Mouse (Mus musculus): ENCODE measurements at regions not wholly inside any gene's neighbourhood (a gene's known extent, or its start where the extent isn't known, plus 50 kb on each side); places are given as distances from the start of the nearest gene placed in this dataset.

DNA sequence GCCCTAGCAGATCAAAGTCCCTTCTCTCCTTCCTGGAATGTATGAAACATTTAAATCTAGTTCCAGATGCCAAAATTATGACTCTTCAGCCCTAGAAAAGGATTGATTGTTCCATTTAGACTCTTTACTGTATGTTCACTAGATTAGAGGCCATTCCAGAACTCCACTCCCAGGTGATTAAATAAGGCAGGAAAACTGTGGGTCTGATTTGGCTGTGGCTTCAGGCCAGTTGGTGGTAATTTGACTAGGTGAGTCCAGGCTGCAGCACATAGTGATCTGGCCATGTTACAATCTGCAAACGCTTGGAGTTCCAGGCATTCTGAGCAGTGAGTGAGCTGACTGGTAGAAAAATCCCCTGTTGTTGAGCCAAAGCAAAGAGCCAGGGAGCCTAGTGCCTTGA, 875.0 kb upstream of the A1bg start:
- Histone ChIP-seq H3K27me3 (ENCODE audit: control insufficient read depth, insufficient read depth, low read length) (no peaks in the 10 kb centered on the region), H3K4me1 (replicated peaks; ENCODE audit: control insufficient read depth in 2 of 2, insufficient read depth in 2 of 2, low read length in 1 of 2) (no peaks in the 10 kb centered on the region), H3K4me3 (ENCODE audit: insufficient read depth in 1 of 2, low read depth in 2 of 2, low read length in 2 of 2) (no peak overlapping the region), H3K9ac (replicated peaks) (no peak overlapping the region), H3K4me2 (ENCODE audit: low read depth) (no peak overlapping the region), H3K9me3 (ENCODE audit: control insufficient read depth, low read length) (no peaks in the 10 kb centered on the region), H3K27ac (no peak overlapping the region), H3K36me3 (replicated peaks; ENCODE audit: control insufficient read depth, insufficient read depth, low read depth) (no peaks in the 10 kb centered on the region)
- ATAC-seq (ENCODE audit: insufficient read depth) (no peak), DNase-seq (ENCODE audit: low read depth in 3 of 3, low spot score in 3 of 3) (no peak)
- WGBS (ENCODE audit: insufficient replicate concordance), result 61% methylated on average over 1 of the region's 1 CpGs
- TF ChIP-seq EP300 (IDR thresholded peaks at IDR 0.05; ENCODE audit: low read depth), result no peak
- TF ChIP-seq CTCF (IDR thresholded peaks at IDR 0.05; ENCODE audit: low read depth), result no peak

DNA sequence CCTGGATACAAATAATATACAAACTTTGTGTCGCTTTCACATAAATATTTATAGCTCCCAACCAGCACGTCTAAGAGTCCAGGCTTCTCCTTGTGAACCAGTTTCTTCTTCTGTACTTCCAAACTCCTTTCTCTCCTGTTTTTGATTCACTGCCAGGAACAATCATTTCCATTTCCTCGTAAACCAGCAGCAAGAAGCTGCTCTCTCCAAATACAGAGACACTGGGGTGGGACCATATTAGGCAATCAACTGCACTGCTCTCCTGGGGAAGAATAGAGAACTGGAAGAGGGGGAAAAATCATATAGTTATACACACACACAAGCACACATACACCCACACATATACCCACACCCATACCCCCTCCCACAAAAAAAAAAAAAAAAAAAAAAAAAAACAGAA, 871.7 kb upstream of the A1bg start:
- TF ChIP-seq CTCF (IDR thresholded peaks at IDR 0.05; ENCODE audit: low read depth), result no peak
- no peak for TF ChIP-seq EP300 (IDR thresholded peaks at IDR 0.05; ENCODE audit: low read depth)
- Histone ChIP-seq H3K4me3 (ENCODE audit: insufficient read depth in 1 of 2, low read depth in 2 of 2, low read length in 2 of 2) (no peak overlapping the region), H3K36me3 (replicated peaks; ENCODE audit: control insufficient read depth, insufficient read depth, low read depth) (no peaks in the 10 kb centered on the region), H3K27ac (no peak overlapping the region), H3K9me3 (ENCODE audit: control insufficient read depth, low read length) (no peaks in the 10 kb centered on the region), H3K4me2 (ENCODE audit: low read depth) (no peak overlapping the region), H3K27me3 (ENCODE audit: control insufficient read depth, insufficient read depth, low read length) (no peaks in the 10 kb centered on the region), H3K9ac (replicated peaks) (no peak overlapping the region), H3K4me1 (replicated peaks; ENCODE audit: control insufficient read depth in 2 of 2, insufficient read depth in 2 of 2, low read length in 1 of 2) (no peaks in the 10 kb centered on the region)
- DNase-seq (ENCODE audit: low read depth in 3 of 3, low spot score in 3 of 3) (no peak), ATAC-seq (ENCODE audit: insufficient read depth) (no peak)
- WGBS (ENCODE audit: insufficient replicate concordance), result 57% methylated on average over 3 of the region's 3 CpGs

- TF ChIP-seq CTCF (IDR thresholded peaks at IDR 0.05; ENCODE audit: low read depth), result no peak
- no peak for TF ChIP-seq EP300 (IDR thresholded peaks at IDR 0.05; ENCODE audit: low read depth)
- no peak for ATAC-seq (ENCODE audit: insufficient read depth)
- Histone ChIP-seq H3K4me2 (ENCODE audit: low read depth) (no peak overlapping the region), H3K9ac (replicated peaks) (no peak overlapping the region), H3K27ac (no peak overlapping the region), H3K9me3 (ENCODE audit: control insufficient read depth, low read length) (no peaks in the 10 kb centered on the region), H3K27me3 (ENCODE audit: control insufficient read depth, insufficient read depth, low read length) (no peaks in the 10 kb centered on the region), H3K4me1 (replicated peaks; ENCODE audit: control insufficient read depth in 2 of 2, insufficient read depth in 2 of 2, low read length in 1 of 2) (no peaks in the 10 kb centered on the region), H3K4me3 (ENCODE audit: insufficient read depth in 1 of 2, low read depth in 2 of 2, low read length in 2 of 2) (no peak overlapping the region), H3K36me3 (replicated peaks; ENCODE audit: control insufficient read depth, insufficient read depth, low read depth) (no peaks in the 10 kb centered on the region)
- DNase-seq (ENCODE audit: low read depth in 3 of 3, low spot score in 3 of 3), result no peak
- 35% methylated on average over 7 of the region's 7 CpGs for WGBS (ENCODE audit: insufficient replicate concordance)
Observed at GRCm38 (mm10) chr15:61789847-61790562, 867.2 kb upstream of the A1bg start.

DNA sequence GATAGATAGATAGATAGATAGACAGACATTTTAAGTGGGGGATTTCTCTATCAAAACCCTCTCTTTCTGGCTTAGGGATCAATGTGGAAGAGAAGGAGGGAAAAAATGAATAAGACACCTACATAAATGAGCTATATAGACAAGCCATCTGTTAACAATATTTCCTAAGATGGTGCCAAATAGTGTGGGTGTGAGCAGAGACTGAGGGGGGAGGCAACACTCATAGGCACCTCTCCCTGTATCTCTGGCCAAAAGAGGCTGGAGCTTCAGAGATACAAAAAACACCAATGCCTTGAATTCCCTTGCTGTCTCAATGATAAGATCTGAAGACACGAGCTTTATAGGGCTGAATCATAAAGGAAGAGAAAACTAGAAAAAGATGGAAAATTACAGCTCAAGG, 864.2 kb upstream of the A1bg start:
- H3K36me3 ChIP-seq (replicated peaks; ENCODE audit: control insufficient read depth, insufficient read depth, low read depth), result no peaks in the 10 kb centered on the region
- H3K4me3 ChIP-seq (ENCODE audit: insufficient read depth in 1 of 2, low read depth in 2 of 2, low read length in 2 of 2), result no peak overlapping the region
- no peaks in the 10 kb centered on the region for H3K4me1 ChIP-seq (replicated peaks; ENCODE audit: control insufficient read depth in 2 of 2, insufficient read depth in 2 of 2, low read length in 1 of 2)
- H3K4me2 ChIP-seq (ENCODE audit: low read depth), result no peak overlapping the region
- DNase-seq (ENCODE audit: low read depth in 3 of 3, low spot score in 3 of 3), result no peak
- WGBS (ENCODE audit: insufficient replicate concordance), result 44% methylated on average over 1 of the region's 1 CpGs
- ATAC-seq (ENCODE audit: insufficient read depth), result no peak
- no peaks in the 10 kb centered on the region for H3K27me3 ChIP-seq (ENCODE audit: control insufficient read depth, insufficient read depth, low read length)
- no peak for TF ChIP-seq EP300 (IDR thresholded peaks at IDR 0.05; ENCODE audit: low read depth)
- no peak for TF ChIP-seq CTCF (IDR thresholded peaks at IDR 0.05; ENCODE audit: low read depth)
- no peak overlapping the region for H3K9ac ChIP-seq (replicated peaks)
- H3K27ac ChIP-seq, result no peak overlapping the region
- no peaks in the 10 kb centered on the region for H3K9me3 ChIP-seq (ENCODE audit: control insufficient read depth, low read length)

- Histone ChIP-seq H3K9ac (replicated peaks) (no peak overlapping the region), H3K4me2 (ENCODE audit: low read depth) (no peak overlapping the region), H3K27me3 (ENCODE audit: control insufficient read depth, insufficient read depth, low read length) (no peaks in the 10 kb centered on the region), H3K9me3 (ENCODE audit: control insufficient read depth, low read length) (no peaks in the 10 kb centered on the region), H3K4me3 (ENCODE audit: insufficient read depth in 1 of 2, low read depth in 2 of 2, low read length in 2 of 2) (no peak overlapping the region), H3K27ac (no peak overlapping the region), H3K36me3 (replicated peaks; ENCODE audit: control insufficient read depth, insufficient read depth, low read depth) (no peaks in the 10 kb centered on the region), H3K4me1 (replicated peaks; ENCODE audit: control insufficient read depth in 2 of 2, insufficient read depth in 2 of 2, low read length in 1 of 2) (no peaks in the 10 kb centered on the region)
- TF ChIP-seq EP300 (IDR thresholded peaks at IDR 0.05; ENCODE audit: low read depth) (no peak), CTCF (IDR thresholded peaks at IDR 0.05; ENCODE audit: low read depth) (no peak)
- WGBS (ENCODE audit: insufficient replicate concordance), result 51% methylated on average over 2 of the region's 2 CpGs
- DNase-seq (ENCODE audit: low read depth in 3 of 3, low spot score in 3 of 3) (no peak), ATAC-seq (ENCODE audit: insufficient read depth) (no peak)
Observed at GRCm38 (mm10) chr15:61781531-61781930, 858.7 kb upstream of the A1bg start.
